Mouse (Mus musculus) ES-Bruce4 (cell line): ENCODE measurements around the gene Cmip. TPM values are rescaled to one million over a fixed set of nuclear protein-coding genes. Genes with fewer than 3 reads are reported as not detected.

Source experiments
- H3K27ac ChIP-seq: 2 replicates; pipeline ENCODE4 v1.5.1; 2012; ENCODE audit warnings: low read length, inconsistent platforms; ENCODE audit not compliant: insufficient read depth
- H3K27me3 ChIP-seq: 2 replicates; pipeline ENCODE4 v1.6.1; 2012; ENCODE audit warnings: mild to moderate bottlenecking, low read length, inconsistent platforms; ENCODE audit not compliant: control insufficient read depth, poor library complexity, insufficient read depth, severe bottlenecking
- H3K36me3 ChIP-seq: 2 replicates; pipeline ENCODE4 v1.6.1; 2012; ENCODE audit warnings: inconsistent platforms, mild to moderate bottlenecking, low read length, moderate library complexity; ENCODE audit not compliant: control insufficient read depth, poor library complexity, insufficient read depth, severe bottlenecking
- H3K4me1 ChIP-seq: one replicate; pipeline ENCODE4 v1.8.1; 2011; ENCODE audit warnings: low read length; ENCODE audit not compliant: control insufficient read depth, insufficient read depth
- H3K4me3 ChIP-seq: 2 replicates; pipeline ENCODE4 v1.5.1; 2011; ENCODE audit warnings: low read depth, mild to moderate bottlenecking, low read length
- H3K9ac ChIP-seq: 2 replicates; pipeline ENCODE4 v1.6.1; 2012; ENCODE audit warnings: low read depth, mild to moderate bottlenecking, inconsistent platforms; ENCODE audit not compliant: poor library complexity, severe bottlenecking
- H3K9me3 ChIP-seq: replicated peaks from 2 replicates; pipeline ENCODE4 v1.6.1; 2012; ENCODE audit warnings: mild to moderate bottlenecking, low read length, inconsistent platforms; ENCODE audit not compliant: control insufficient read depth, poor library complexity, insufficient read depth, severe bottlenecking
- CTCF ChIP-seq: IDR thresholded peaks from one replicate; pipeline ENCODE4 v1.8.1; 2011; ENCODE audit warnings: low read depth, low read length
- EP300 ChIP-seq: IDR thresholded peaks from 2 replicates; pipeline ENCODE4 v1.6.1; 2011; ENCODE audit warnings: low read depth, low read length; ENCODE audit not compliant: insufficient read depth
- POLR2A ChIP-seq: IDR thresholded peaks from one replicate; pipeline ENCODE4 v1.8.1; 2011; ENCODE audit warnings: low read length; ENCODE audit not compliant: insufficient read depth
- polyA plus RNA-seq: library from polyadenylated mRNA; stranded (reverse); fragments of >200 nt; gene quantifications from 2 replicates; pipeline ENCODE4 v1.2.4, GENCODE M21; 2011; ENCODE audit warnings: low read depth; ENCODE audit not compliant: missing spikeins, insufficient read depth, insufficient read length

Gene Cmip
- polyA plus RNA-seq, 1 experiment = 67.9 TPM

GRCm38 (mm10) chr8:117403705-117404476 lies 147.0 kb downstream of the Cmip start:
- TF ChIP-seq EP300 = no peak
- no peak for TF ChIP-seq POLR2A
- no peak for TF ChIP-seq CTCF
- Histone ChIP-seq H3K4me1 (peaks cover 3% of the 10 kb centered on the region), H3K9ac (no peak overlapping the region), H3K36me3 (no peaks in the 10 kb centered on the region), H3K27ac (no peak overlapping the region), H3K27me3 (no peaks in the 10 kb centered on the region), H3K9me3 (no peaks in the 10 kb centered on the region), H3K4me3 (no peak overlapping the region)

- peaks cover 9% of the 10 kb centered on the region for H3K4me1 ChIP-seq
- no peaks in the 10 kb centered on the region for H3K9me3 ChIP-seq
- no peaks in the 10 kb centered on the region for H3K36me3 ChIP-seq
- H3K27me3 ChIP-seq = no peaks in the 10 kb centered on the region
- H3K27ac ChIP-seq = no peak overlapping the region
- TF ChIP-seq CTCF (no peak), POLR2A (no peak), EP300 (no peak)
- H3K4me3 ChIP-seq = no peak overlapping the region
- no peak overlapping the region for H3K9ac ChIP-seq
Measured at GRCm38 (mm10) chr8:117406081-117406480, 149.2 kb downstream of the Cmip start.

- TF ChIP-seq CTCF (no peak), POLR2A (no peak), EP300 (no peak)
- H3K9me3 ChIP-seq = no peaks in the 10 kb centered on the region
- H3K4me3 ChIP-seq = no peak overlapping the region
- H3K9ac ChIP-seq = no peak overlapping the region
- H3K4me1 ChIP-seq = peaks cover 5% of the 10 kb centered on the region
- H3K27ac ChIP-seq = no peak overlapping the region
- H3K27me3 ChIP-seq = no peaks in the 10 kb centered on the region
- peaks cover 3% of the 10 kb centered on the region; the same call in 1 of the 2 replicates for H3K36me3 ChIP-seq
Measured at GRCm38 (mm10) chr8:117408634-117409033, 151.8 kb downstream of the Cmip start.

GRCm38 (mm10) chr8:117409056-117409455 lies 152.2 kb downstream of the Cmip start:
- Histone ChIP-seq H3K4me3 (no peak overlapping the region), H3K9me3 (no peaks in the 10 kb centered on the region), H3K27me3 (no peaks in the 10 kb centered on the region), H3K27ac (no peak overlapping the region), H3K4me1 (peaks cover 5% of the 10 kb centered on the region), H3K9ac (no peak overlapping the region), H3K36me3 (peaks cover 3% of the 10 kb centered on the region; the same call in 1 of the 2 replicates)
- TF ChIP-seq EP300 (no peak), CTCF (no peak), POLR2A (no peak)

- no peak overlapping the region for H3K4me3 ChIP-seq
- no peak overlapping the region for H3K27ac ChIP-seq
- H3K27me3 ChIP-seq = no peaks in the 10 kb centered on the region
- peaks cover 5% of the 10 kb centered on the region for H3K4me1 ChIP-seq
- TF ChIP-seq POLR2A (no peak), EP300 (no peak)
- peaks cover 3% of the 10 kb centered on the region; the same call in 1 of the 2 replicates for H3K36me3 ChIP-seq
- no peak overlapping the region for H3K9ac ChIP-seq
- H3K9me3 ChIP-seq = no peaks in the 10 kb centered on the region
Measured at GRCm38 (mm10) chr8:117410391-117410790, 153.5 kb downstream of the Cmip start.

- Histone ChIP-seq H3K9ac (no peak overlapping the region), H3K36me3 (peaks cover 3% of the 10 kb centered on the region; the same call in 1 of the 2 replicates), H3K4me1 (peaks cover 5% of the 10 kb centered on the region), H3K27ac (no peak overlapping the region), H3K9me3 (no peaks in the 10 kb centered on the region), H3K4me3 (no peak overlapping the region), H3K27me3 (no peaks in the 10 kb centered on the region)
- TF ChIP-seq EP300 = no peak
- TF ChIP-seq POLR2A = no peak
- no peak for TF ChIP-seq CTCF
Measured at GRCm38 (mm10) chr8:117410901-117411300, 154.0 kb downstream of the Cmip start.
